In genomic region chr3:95139586-95140288, GRCm38 (mm10) we compare ENCODE assay signal across 12 mouse cellular contexts. TPM values are rescaled to one million over a fixed set of nuclear protein-coding genes. Genes with fewer than 3 reads are reported as not detected.
DNase-seq lines count a peak whose midpoint lies in the region; ATAC-seq and TF ChIP-seq lines count a peak whose summit lies in the region.
"Had no signal": no experiment of that assay in that cellular context is flagged by ENCODE, and none has a peak within 500 bp of the region (broad histone marks: within the 10 kb centered on the region; RNA-seq: fewer than 3 reads in every experiment).

No protein-coding gene starts in this region.

- no peaks in the 10 kb centered on the region; the same call in 1 of the 2 replicates for H3K79me2 ChIP-seq in liver, adult 2 months (ENCODE audit: control insufficient read depth, insufficient read depth, low read length)

- no peak for TF ChIP-seq CTCF in liver, adult 2 months (IDR thresholded peaks at IDR 0.05; ENCODE audit: low read depth, low read length)
- TF ChIP-seq CTCF in bone marrow, adult 2 months (IDR thresholded peaks at IDR 0.05; ENCODE audit: control insufficient read depth, insufficient read depth, low read length), result no peak

- H3K27me3 ChIP-seq in liver, adult 2 months (ENCODE audit: control insufficient read depth, insufficient read depth, low read length), result no peaks in the 10 kb centered on the region
- H3K27me3 ChIP-seq in liver, embryonic 13.5 days, result no peaks in the 10 kb centered on the region

- H3K9ac ChIP-seq in liver, adult 2 months (ENCODE audit: low read depth, low read length), result peak overlapping the region; percentile 51
- no peak overlapping the region for H3K9ac ChIP-seq in liver, embryonic 13.5 days

- H3K27ac ChIP-seq in liver, adult 2 months (replicated peaks; ENCODE audit: insufficient read depth, low read depth, low read length), result peak overlapping the region; percentile 68
- H3K27ac ChIP-seq in bone marrow, adult 2 months (ENCODE audit: control insufficient read depth, insufficient read depth, low read depth, low read length, poor library complexity), result peak overlapping the region; percentile 74; the same call in 1 of the 2 replicates
- no peak overlapping the region; the same call in 1 of the 2 replicates for H3K27ac ChIP-seq in liver, embryonic 13.5 days

- TF ChIP-seq POLR2A in liver, adult 2 months (IDR thresholded peaks at IDR 0.05; ENCODE audit: extremely low read depth, insufficient read depth, low read length), result no peak
- no peak for TF ChIP-seq POLR2A in bone marrow, adult 2 months (IDR thresholded peaks at IDR 0.05; ENCODE audit: borderline replicate concordance, control insufficient read depth, low read depth, low read length)

- peak overlapping the region; percentile 0 for H3K4me3 ChIP-seq in liver, adult 2 months (ENCODE audit: insufficient read depth, low read depth, low read length)
- H3K4me3 ChIP-seq in bone marrow, adult 2 months (replicated peaks; ENCODE audit: control insufficient read depth, low read depth, low read length), result peak overlapping the region; percentile 63
- no peak overlapping the region for H3K4me3 ChIP-seq in liver, embryonic 13.5 days (replicated peaks)

- peak overlapping the region; percentile 34 for H3K4me2 ChIP-seq in liver, embryonic 13.5 days

- 0 out of 2 replicates have a peak, but pooled peaks have one; percentile 19 for ATAC-seq in liver, embryonic 13.5 days (ENCODE audit: low read depth)
- ATAC-seq in megakaryocyte-erythroid progenitor cell, adult 5-6 weeks (replicated peaks; ENCODE audit: low FRiP score, low TSS enrichment, poor library complexity, severe bottlenecking), result no peak
- ATAC-seq: intestine, postnatal 0 days had no signal

- 42% methylated on average over 25 of the region's 25 CpGs for WGBS in liver, adult 2 months
- 53% methylated on average over 25 of the region's 25 CpGs for WGBS in bone marrow, adult 2 months
- 58% methylated on average over 25 of the region's 25 CpGs for WGBS in liver, embryonic 13.5 days (ENCODE audit: insufficient replicate concordance)

- DNase-seq in adrenal gland, adult 2 months, result peak; percentile 38
- no peak for DNase-seq in adrenal gland, adult 8-10 months
- DNase-seq in liver, adult 2 months (ENCODE audit: extremely low read depth, low read depth, low spot score), result peak; percentile 99
- no peak for DNase-seq in liver
- DNase-seq in liver, embryonic 13.5 days, result no peak
- no peak for DNase-seq in frontal cortex, postnatal 25 days (ENCODE audit: low spot score in 2 of 2)
- DNase-seq: adrenal gland, postnatal 25 days; embryo, embryonic 11 days had no signal

- no peaks in the 10 kb centered on the region for H3K9me3 ChIP-seq in liver, embryonic 13.5 days (replicated peaks)

- H3K4me1 ChIP-seq in liver, adult 2 months (ENCODE audit: control insufficient read depth, insufficient read depth, low read length), result peaks cover 10% of the 10 kb centered on the region; the same call in 1 of the 2 replicates
- peaks cover 3% of the 10 kb centered on the region for H3K4me1 ChIP-seq in bone marrow, adult 2 months (ENCODE audit: control insufficient read depth, insufficient read depth, low read length)
- peaks cover 46% of the 10 kb centered on the region for H3K4me1 ChIP-seq in liver, embryonic 13.5 days (replicated peaks)

- no peaks in the 10 kb centered on the region for H3K36me3 ChIP-seq in liver, adult 2 months (ENCODE audit: control insufficient read depth, insufficient read depth, low read length)
- peaks cover 17% of the 10 kb centered on the region for H3K36me3 ChIP-seq in liver, embryonic 13.5 days

RNA-seq across cellular contexts. Expression of gene Tnfaip8l2, which starts 2.4 kb away (rescaled TPM):
- 1 to 10 TPM; 2.0 to 2.2 TPM for total RNA-seq in adrenal gland, adult 2 months (2021)
- 3.7 and 4.9 TPM in 2 replicates for polyA plus RNA-seq in adrenal gland, adult 2 months (2012; rRNA removed)
- 1 to 10 TPM; 1.8 to 5.0 (median 3.2) TPM for total RNA-seq in adrenal gland, adult 8-10 months (2022)
- total RNA-seq in liver, adult 2 months (2014; rRNA removed), result 2.3 and 2.8 TPM in 2 replicates
- polyA plus RNA-seq in liver, adult 2 months (2012; rRNA removed), result 2.7 and 4.0 TPM in 2 replicates
- 11.7 and 41.8 TPM in 2 replicates for polyA plus RNA-seq in bone marrow, adult 2 months (2011; ENCODE audit: insufficient read depth, insufficient read length, low replicate concordance, missing spikeins)
- polyA plus RNA-seq in liver, embryonic 13.5 days (2015; fragmentation: Nextera tagmentation; extraction: Ambion mirVana), result 5.7 and 6.0 TPM in 2 replicates
- 3.3 and 8.1 TPM in 2 replicates for total RNA-seq in megakaryocyte-erythroid progenitor cell, adult 5-6 weeks (2014; fragmentation: Nextera tagmentation)
- total RNA-seq in megakaryocyte-erythroid progenitor cell, adult 5-6 weeks (2017), result 3.1 and 6.7 TPM in 2 replicates

RNA-seq across cellular contexts. Expression of gene Lysmd1, which starts 5.8 kb away (rescaled TPM):
- 1 to 10 TPM; 7.1 to 9.0 TPM for total RNA-seq in adrenal gland, adult 2 months (2021)
- polyA plus RNA-seq in adrenal gland, adult 2 months (2012; rRNA removed), result 3.7 and 4.7 TPM in 2 replicates
- total RNA-seq in adrenal gland, adult 8-10 months (2022), result 10 to 100 TPM in 3 of 4 experiments, 1 to 10 TPM in 1; 8.4 to 11.4 (median 10.4) TPM
- total RNA-seq in liver, adult 2 months (2014; rRNA removed), result 7.0 and 7.9 TPM in 2 replicates
- 6.1 and 6.5 TPM in 2 replicates for polyA plus RNA-seq in liver, adult 2 months (2012; rRNA removed)
- polyA plus RNA-seq in bone marrow, adult 2 months (2011; ENCODE audit: insufficient read depth, insufficient read length, low replicate concordance, missing spikeins), result 9.4 and 10.9 TPM in 2 replicates
- polyA plus RNA-seq in liver, embryonic 13.5 days (2015; fragmentation: Nextera tagmentation; extraction: Ambion mirVana), result 7.3 and 7.5 TPM in 2 replicates
- total RNA-seq in megakaryocyte-erythroid progenitor cell, adult 5-6 weeks (2014; fragmentation: Nextera tagmentation), result 5.4 and 6.9 TPM in 2 replicates
- total RNA-seq in megakaryocyte-erythroid progenitor cell, adult 5-6 weeks (2017), result 6.2 and 7.2 TPM in 2 replicates

RNA-seq across cellular contexts. Expression of gene Scnm1, which starts 5.9 kb away (rescaled TPM):
- total RNA-seq in adrenal gland, adult 2 months (2021), result 10 to 100 TPM; 33.4 to 37.0 TPM
- polyA plus RNA-seq in adrenal gland, adult 2 months (2012; rRNA removed), result 17.6 and 18.6 TPM in 2 replicates
- total RNA-seq in adrenal gland, adult 8-10 months (2022), result 10 to 100 TPM; 30.8 to 58.2 (median 43.5) TPM
- total RNA-seq in liver, adult 2 months (2014; rRNA removed), result 12.6 and 13.3 TPM in 2 replicates
- polyA plus RNA-seq in liver, adult 2 months (2012; rRNA removed), result 15.2 and 17.7 TPM in 2 replicates
- 72.6 and 130 TPM in 2 replicates for polyA plus RNA-seq in bone marrow, adult 2 months (2011; ENCODE audit: insufficient read depth, insufficient read length, low replicate concordance, missing spikeins)
- 33.4 and 33.5 TPM in 2 replicates for polyA plus RNA-seq in liver, embryonic 13.5 days (2015; fragmentation: Nextera tagmentation; extraction: Ambion mirVana)
- 59.1 and 86.0 TPM in 2 replicates for total RNA-seq in megakaryocyte-erythroid progenitor cell, adult 5-6 weeks (2014; fragmentation: Nextera tagmentation)
- 94.4 and 114 TPM in 2 replicates for total RNA-seq in megakaryocyte-erythroid progenitor cell, adult 5-6 weeks (2017)

RNA-seq across cellular contexts. Expression of gene Tmod4, which starts 15.5 kb away (rescaled TPM):
- total RNA-seq in adrenal gland, adult 2 months (2021), result under 1 TPM; 0.48 to 0.52 TPM
- polyA plus RNA-seq in adrenal gland, adult 2 months (2012; rRNA removed), result 0.17 and 0.30 TPM in 2 replicates
- 1 to 10 TPM in 1 of 4 experiments, under 1 TPM in 1, not detected in 2; 0.56 to 1.5 TPM for total RNA-seq in adrenal gland, adult 8-10 months (2022)
- total RNA-seq in liver, adult 2 months (2014; rRNA removed), result 0.65 TPM in 1 of 2 replicates, not detected in the other
- 0.25 TPM in 1 of 2 replicates, not detected in the other for polyA plus RNA-seq in liver, adult 2 months (2012; rRNA removed)
- 4.5 and 6.1 TPM in 2 replicates for polyA plus RNA-seq in bone marrow, adult 2 months (2011; ENCODE audit: insufficient read depth, insufficient read length, low replicate concordance, missing spikeins)
- polyA plus RNA-seq in liver, embryonic 13.5 days (2015; fragmentation: Nextera tagmentation; extraction: Ambion mirVana), result 0.17 and 0.67 TPM in 2 replicates
- total RNA-seq in megakaryocyte-erythroid progenitor cell, adult 5-6 weeks (2014; fragmentation: Nextera tagmentation), result 2.4 and 5.1 TPM in 2 replicates
- 0.99 and 2.9 TPM in 2 replicates for total RNA-seq in megakaryocyte-erythroid progenitor cell, adult 5-6 weeks (2017)

RNA-seq across cellular contexts. Expression of gene Sema6c, which starts 20.5 kb away (rescaled TPM):
- total RNA-seq in adrenal gland, adult 2 months (2021), result 1 to 10 TPM; 2.6 to 3.8 TPM
- polyA plus RNA-seq in adrenal gland, adult 2 months (2012; rRNA removed), result 8.6 and 12.4 TPM in 2 replicates
- total RNA-seq in adrenal gland, adult 8-10 months (2022), result 10 to 100 TPM in 2 of 4 experiments, 1 to 10 TPM in 2; 4.0 to 13.1 (median 8.0) TPM
- total RNA-seq in liver, adult 2 months (2014; rRNA removed), result 0.65 and 1.1 TPM in 2 replicates
- 2.1 and 2.9 TPM in 2 replicates for polyA plus RNA-seq in liver, adult 2 months (2012; rRNA removed)
- polyA plus RNA-seq in bone marrow, adult 2 months (2011; ENCODE audit: insufficient read depth, insufficient read length, low replicate concordance, missing spikeins), result 0.49 and 1.2 TPM in 2 replicates
- polyA plus RNA-seq in liver, embryonic 13.5 days (2015; fragmentation: Nextera tagmentation; extraction: Ambion mirVana), result 0.35 and 0.36 TPM in 2 replicates
- 0.27 TPM in 1 of 2 replicates, not detected in the other for total RNA-seq in megakaryocyte-erythroid progenitor cell, adult 5-6 weeks (2014; fragmentation: Nextera tagmentation)
- total RNA-seq in megakaryocyte-erythroid progenitor cell, adult 5-6 weeks (2017), result 0.99 TPM in 1 of 2 replicates, not detected in the other
- total RNA-seq: neutrophil, adult 5-6 weeks had no signal

Comparison
In these comparisons a context has a peak if more than half of its experiments do, and no peak if none do; other contexts are left out.
1. DNase-seq: peak in adrenal gland, adult 2 months (single experiment) and liver, adult 2 months (single experiment); none in adrenal gland, adult 8-10 months (single experiment), liver (single experiment), liver, embryonic 13.5 days (single experiment) and frontal cortex, postnatal 25 days (0 of 2).